Mouse (Mus musculus) MEL (cell line): Measurements from ENCODE around the gene Gm26602. TPM values are rescaled to one million over a fixed set of nuclear protein-coding genes. Genes with fewer than 3 reads are reported as not detected.

ENCODE experiments used
- DNase-seq: peaks from one replicate; pipeline ENCODE4 v3.0.0; 2011; ENCODE audit warnings: low read depth, low spot score
- H3K27ac ChIP-seq: 2 replicates; pipeline ENCODE4 v1.5.1; 2012; ENCODE audit warnings: low read depth, mild to moderate bottlenecking, control low read depth, low read length, moderate library complexity; ENCODE audit not compliant: control insufficient read depth
- H3K27me3 ChIP-seq, 2 experiments: fragments of 150-350 bp in 1 of 2; sonication (generic) in 1 of 2; 2 replicates each; pipeline ENCODE4 v1.6.1; 2012; ENCODE audit warnings: low read length in 2 of 2, mild to moderate bottlenecking in 2 of 2, improper control_type of control experiment in 1 of 2, moderate library complexity in 1 of 2; ENCODE audit not compliant: insufficient read depth in 2 of 2, control insufficient read depth in 1 of 2
- H3K36me3 ChIP-seq, 2 experiments: 2 replicates each; pipeline ENCODE4 v1.6.1; 2012 to 2014; ENCODE audit warnings: low read length in 2 of 2, improper control_type of control experiment in 1 of 2, inconsistent platforms in 1 of 2, mild to moderate bottlenecking in 1 of 2; ENCODE audit not compliant: insufficient read depth in 2 of 2, control insufficient read depth in 1 of 2
- H3K4me1 ChIP-seq, 2 experiments: fragments of 150-350 bp in 1 of 2; sonication (generic) in 1 of 2; 2 replicates each; pipeline ENCODE4 v1.6.1; 2012; ENCODE audit warnings: low read length in 2 of 2, improper control_type of control experiment in 1 of 2, mild to moderate bottlenecking in 1 of 2; ENCODE audit not compliant: insufficient read depth in 2 of 2, control insufficient read depth in 1 of 2
- H3K4me3 ChIP-seq, 2 experiments: fragments of 150-350 bp in 1 of 2; sonication (generic) in 1 of 2; 2 replicates each; pipeline ENCODE4 v1.5.1; 2012; ENCODE audit warnings: low read depth in 2 of 2, low read length in 2 of 2, mild to moderate bottlenecking in 2 of 2, moderate library complexity in 2 of 2, control low read depth in 1 of 2, improper control_type of control experiment in 1 of 2; ENCODE audit not compliant: control insufficient read depth in 1 of 2, insufficient read depth in 1 of 2
- H3K79me2 ChIP-seq: 2 replicates; pipeline ENCODE4 v1.6.1; 2012; ENCODE audit warnings: mild to moderate bottlenecking, low read length, moderate library complexity; ENCODE audit not compliant: control insufficient read depth, poor library complexity, insufficient read depth
- H3K9ac ChIP-seq: 2 replicates; pipeline ENCODE4 v1.6.1; 2012; ENCODE audit warnings: low read depth, mild to moderate bottlenecking, control low read depth, low read length, moderate library complexity; ENCODE audit not compliant: control insufficient read depth, poor library complexity, severe bottlenecking
- H3K9me3 ChIP-seq: fragments of 150-350 bp; sonication (generic); replicated peaks from 2 replicates; pipeline ENCODE4 v1.6.1; 2012; ENCODE audit warnings: mild to moderate bottlenecking, low read length, improper control_type of control experiment, moderate library complexity; ENCODE audit not compliant: insufficient read depth
- BHLHE40 ChIP-seq: IDR thresholded peaks from 2 replicates; pipeline ENCODE4 v1.6.1; 2012; ENCODE audit warnings: low read depth, mild to moderate bottlenecking, inconsistent platforms, low read length, improper control_type of control experiment, borderline replicate concordance
- CHD2 ChIP-seq: IDR thresholded peaks from 2 replicates; pipeline ENCODE4 v1.6.1; 2011; ENCODE audit warnings: low read length, improper control_type of control experiment
- ELF1 ChIP-seq: IDR thresholded peaks from 2 replicates; pipeline ENCODE4 v1.6.1; 2014; ENCODE audit warnings: low read depth, mild to moderate bottlenecking, inconsistent platforms, low read length, improper control_type of control experiment, moderate library complexity
- ETS1 ChIP-seq: IDR thresholded peaks from 2 replicates; pipeline ENCODE4 v1.6.1; 2012; ENCODE audit warnings: low read depth, mild to moderate bottlenecking, inconsistent platforms, low read length, improper control_type of control experiment, moderate library complexity
- GATA1 ChIP-seq: IDR thresholded peaks from 2 replicates; pipeline ENCODE4 v1.6.1; 2011; ENCODE audit warnings: low read depth, low read length, improper control_type of control experiment
- HCFC1 ChIP-seq: IDR thresholded peaks from 2 replicates; pipeline ENCODE4 v1.6.1; 2012; ENCODE audit warnings: low read depth, mild to moderate bottlenecking, inconsistent platforms, low read length, improper control_type of control experiment, moderate library complexity
- JUND ChIP-seq: IDR thresholded peaks from 2 replicates; pipeline ENCODE4 v1.6.1; 2011; ENCODE audit warnings: low read depth, mild to moderate bottlenecking, improper control_type of control experiment, low read length
- MAFK ChIP-seq: IDR thresholded peaks from 2 replicates; pipeline ENCODE4 v1.6.1; 2011; ENCODE audit warnings: low read depth, mild to moderate bottlenecking, low read length, improper control_type of control experiment, borderline replicate concordance
- MAZ ChIP-seq: IDR thresholded peaks from 2 replicates; pipeline ENCODE4 v1.6.1; 2012; ENCODE audit warnings: low read depth, mild to moderate bottlenecking, inconsistent platforms, low read length, improper control_type of control experiment
- MXI1 ChIP-seq: IDR thresholded peaks from 2 replicates; pipeline ENCODE4 v1.6.1; 2011; ENCODE audit warnings: mild to moderate bottlenecking, low read depth, low read length, improper control_type of control experiment
- MYB ChIP-seq: IDR thresholded peaks from 2 replicates; pipeline ENCODE4 v1.6.1; 2011; ENCODE audit warnings: mild to moderate bottlenecking, low read depth, low read length, improper control_type of control experiment
- NRF1 ChIP-seq: IDR thresholded peaks from 2 replicates; pipeline ENCODE4 v1.6.1; 2014; ENCODE audit warnings: low read depth, mild to moderate bottlenecking, inconsistent platforms, low read length, improper control_type of control experiment, moderate library complexity; ENCODE audit not compliant: poor library complexity, insufficient read depth, severe bottlenecking
- POLR2AphosphoS5 ChIP-seq: IDR thresholded peaks from 2 replicates; pipeline ENCODE4 v1.6.1; 2012; ENCODE audit warnings: low read depth, borderline replicate concordance, mild to moderate bottlenecking, inconsistent platforms, low read length, moderate library complexity, mixed read lengths
- RCOR1 ChIP-seq: IDR thresholded peaks from 2 replicates; pipeline ENCODE4 v1.6.1; 2012; ENCODE audit warnings: low read depth, mild to moderate bottlenecking, inconsistent platforms, low read length, improper control_type of control experiment
- SIN3A ChIP-seq: IDR thresholded peaks from 2 replicates; pipeline ENCODE4 v1.6.1; 2012; ENCODE audit warnings: low read length, improper control_type of control experiment, inconsistent platforms
- SMC3 ChIP-seq: IDR thresholded peaks from 2 replicates; pipeline ENCODE4 v1.6.1; 2011; ENCODE audit warnings: low read depth, low read length, improper control_type of control experiment
- TCF12 ChIP-seq: IDR thresholded peaks from 2 replicates; pipeline ENCODE4 v1.6.1; 2014; ENCODE audit warnings: low read depth, mild to moderate bottlenecking, inconsistent platforms, low read length, improper control_type of control experiment, moderate library complexity
- UBTF ChIP-seq: IDR thresholded peaks from 2 replicates; pipeline ENCODE4 v1.6.1; 2012; ENCODE audit warnings: low read depth, mild to moderate bottlenecking, inconsistent platforms, low read length, improper control_type of control experiment, moderate library complexity, borderline replicate concordance; ENCODE audit not compliant: insufficient read depth
- USF2 ChIP-seq, 2 experiments: IDR thresholded peaks; 2 replicates each; pipeline ENCODE4 v1.6.1; 2011 to 2012; ENCODE audit warnings: improper control_type of control experiment in 2 of 2, low read length in 2 of 2, borderline replicate concordance in 1 of 2, inconsistent platforms in 1 of 2, low read depth in 1 of 2, mild to moderate bottlenecking in 1 of 2; ENCODE audit not compliant: insufficient read depth in 1 of 2
- ZC3H11A ChIP-seq: IDR thresholded peaks from 2 replicates; pipeline ENCODE4 v1.6.1; 2012; ENCODE audit warnings: low read depth, mild to moderate bottlenecking, inconsistent platforms, low read length, improper control_type of control experiment
- ZMIZ1 ChIP-seq: IDR thresholded peaks from 2 replicates; pipeline ENCODE4 v1.6.1; 2012; ENCODE audit warnings: low read depth, mild to moderate bottlenecking, inconsistent platforms, low read length, improper control_type of control experiment, moderate library complexity
- polyA plus RNA-seq, 2 experiments: library from polyadenylated mRNA; stranded (reverse) in 1 of 2; unstranded in 1 of 2; fragments of >175 nt in 1 of 2; fragments of >200 nt in 1 of 2; gene quantifications; 2 replicates each; pipeline versions ENCODE4 v1.2.1 to v1.2.4; 2012; ENCODE audit warnings: low replicate concordance in 2 of 2, low read depth in 1 of 2; ENCODE audit not compliant: insufficient read length in 2 of 2, insufficient read depth in 1 of 2, missing spikeins in 1 of 2
- total RNA-seq: library from RNA; depleted of rRNA; stranded (reverse); fragments of 300-350 nt; gene quantifications from 2 replicates; pipeline ENCODE4 v1.2.3, GENCODE M21; 2012

The Gm26602 gene
- total and polyA plus RNA-seq, 3 experiments: 4.5 to 10.2 TPM; not detected in 1

DNA sequence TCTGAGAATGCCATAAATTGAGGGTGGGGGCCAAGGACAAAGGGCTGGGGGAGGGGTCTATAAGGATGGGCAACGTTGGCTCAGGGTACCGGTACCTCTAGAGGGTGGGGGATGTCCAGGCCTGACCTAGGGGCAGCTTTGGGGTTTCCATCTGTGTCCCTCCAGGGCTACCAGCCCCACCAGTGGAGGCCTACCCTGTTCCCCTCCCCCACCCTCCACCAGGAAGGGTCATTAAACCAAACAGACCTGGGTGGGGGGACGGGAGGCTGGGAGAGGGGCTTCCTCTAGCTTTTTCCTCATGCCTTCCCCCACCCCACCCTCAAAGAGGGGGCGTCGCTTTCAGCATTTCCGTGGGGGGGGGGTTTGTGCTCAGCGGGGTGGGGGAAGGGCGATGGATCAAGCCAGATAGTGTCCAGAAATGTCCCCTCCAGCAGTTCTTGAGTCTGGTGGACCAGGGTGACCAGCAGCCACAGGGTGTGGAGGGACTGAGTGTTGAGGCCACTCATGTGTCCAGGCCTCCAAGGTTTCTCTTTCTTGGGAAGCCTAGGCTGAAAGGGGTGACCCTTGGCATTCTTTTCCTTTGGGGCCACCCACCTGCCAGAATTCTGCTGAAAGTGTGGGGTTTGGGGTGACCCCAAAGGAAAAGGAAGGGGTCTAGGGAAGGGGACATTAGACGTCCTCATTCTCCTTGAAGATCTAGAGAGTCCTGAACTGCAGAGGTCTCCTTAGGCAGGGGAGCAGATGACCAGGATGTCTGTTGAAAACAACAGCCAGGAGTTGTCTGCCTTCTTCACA, 18.4 kb downstream of the Gm26602 start:
- peaks cover 0 to 6% of the 10 kb centered on the region in 2 experiments; a peak in 1 of 4 replicates for H3K4me1 ChIP-seq
- peaks cover 9% of the 10 kb centered on the region for H3K79me2 ChIP-seq
- TF ChIP-seq CHD2 (0 out of 2 replicates have a peak, but pooled peaks have one; percentile 29), ZC3H11A (no peak)
- H3K9me3 ChIP-seq: no peaks in the 10 kb centered on the region
- no peak for DNase-seq
- no peak overlapping the region for H3K27ac ChIP-seq
- H3K36me3 ChIP-seq: no peaks in the 10 kb centered on the region; a peak in 1 of 4 replicates
- no peaks in the 10 kb centered on the region for H3K27me3 ChIP-seq
- no peak overlapping the region for H3K4me3 ChIP-seq
- no peak overlapping the region for H3K9ac ChIP-seq

- Histone ChIP-seq H3K36me3 (no peaks in the 10 kb centered on the region; a peak in 1 of 4 replicates), H3K9ac (no peak overlapping the region), H3K27ac (no peak overlapping the region), H3K9me3 (no peaks in the 10 kb centered on the region), H3K4me3 (no peak overlapping the region), H3K4me1 (peaks cover 0 to 6% of the 10 kb centered on the region in 2 experiments; a peak in 1 of 4 replicates), H3K79me2 (peaks cover 9% of the 10 kb centered on the region), H3K27me3 (no peaks in the 10 kb centered on the region)
- TF ChIP-seq ELF1: no peak
- no peak for TF ChIP-seq MAFK
- no peak for TF ChIP-seq MYB
- TF ChIP-seq USF2 (IDR thresholded peaks at IDR 0.05; ENCODE audit: borderline replicate concordance in 1 of 2, insufficient read depth in 1 of 2, low read depth in 1 of 2, low read length in 2 of 2): no peak
- no peak for TF ChIP-seq GATA1
- DNase-seq: no peak
Observed at GRCm38 (mm10) chr10:79929967-79930825, 19.5 kb downstream of the Gm26602 start.

DNA sequence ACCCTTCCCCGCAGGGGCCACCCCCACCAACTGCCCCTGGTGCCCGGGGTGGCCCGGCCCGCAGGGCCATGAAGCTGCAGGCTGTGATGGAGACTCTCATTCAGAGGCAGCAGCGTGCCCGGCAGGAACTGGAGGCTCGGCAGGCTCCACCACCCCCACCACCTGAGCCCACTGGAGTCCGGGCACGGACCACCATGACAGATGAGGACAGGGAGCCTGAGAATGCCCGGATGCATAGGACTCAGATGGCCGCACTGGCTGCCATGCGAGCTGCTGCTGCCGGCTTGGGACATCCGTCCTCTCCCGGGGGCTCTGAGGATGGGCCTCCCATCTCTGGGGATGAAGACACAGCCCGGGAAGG, 20.1 kb downstream of the Gm26602 start:
- H3K4me3 ChIP-seq: no peak overlapping the region
- 0 out of 4 replicates have a peak, but pooled peaks cover 0 to 2% of the 10 kb centered on the region in 2 experiments for H3K4me1 ChIP-seq
- H3K27me3 ChIP-seq: no peaks in the 10 kb centered on the region
- H3K79me2 ChIP-seq: peaks cover 9% of the 10 kb centered on the region
- no peak overlapping the region for H3K27ac ChIP-seq
- DNase-seq: no peak
- no peaks in the 10 kb centered on the region for H3K9me3 ChIP-seq
- H3K36me3 ChIP-seq: no peaks in the 10 kb centered on the region
- no peak overlapping the region for H3K9ac ChIP-seq
- TF ChIP-seq NRF1: no peak
- no peak for TF ChIP-seq POLR2AphosphoS5
- no peak for TF ChIP-seq ETS1
- TF ChIP-seq GATA1: no peak
- TF ChIP-seq ZC3H11A: no peak
- TF ChIP-seq MAZ: no peak
- no peak for TF ChIP-seq RCOR1
- TF ChIP-seq MAFK: no peak
- TF ChIP-seq ZMIZ1: no peak
- no peak for TF ChIP-seq BHLHE40
- no peak for TF ChIP-seq TCF12
- no peak for TF ChIP-seq UBTF
- no peak for TF ChIP-seq SIN3A
- TF ChIP-seq HCFC1: no peak
- TF ChIP-seq SMC3: no peak
- no peak for TF ChIP-seq ELF1
- TF ChIP-seq MXI1: no peak
- no peak for TF ChIP-seq JUND
